Mouse (Mus musculus) adrenal gland, postnatal 10 days (tissue): ENCODE data around the gene Rab14. TPM values are rescaled to one million over a fixed set of nuclear protein-coding genes. Genes with fewer than 3 reads are reported as not detected.
A peak's percentile ranks its signal among the peaks of the same experiment; 100 is the strongest.

Experiments used
- DNase-seq: peaks from one replicate; pipeline ENCODE4 v3.0.0; 2021; ENCODE audit warnings: mixed read lengths
- long read RNA-seq, 2 experiments: library from polyadenylated mRNA; stranded (forward); transcript quantifications; one replicate each; pipeline ENCODE4 v2.0.0; 2021
- total RNA-seq, 2 experiments: library from RNA; stranded (reverse); gene quantifications; 2 replicates each; pipeline ENCODE4 v1.2.3; 2021

Rab14 gene
- total RNA-seq = 100 to 1,000 TPM; 172 to 185 TPM
- long read RNA-seq, experiment 1, full-length matches to known transcripts = 238 of 289 reads
- long read RNA-seq, experiment 1, partial matches to known transcripts = 8 of 289 reads
- long read RNA-seq, experiment 1, other reads (novel, unspliced or antisense) = 43 of 289 reads
- long read RNA-seq, experiment 2, transcript Rab14-201 (8 exons, 3,081 nt) = major isoform, 184 of 223 reads
- long read RNA-seq, experiment 2, partial matches to known transcripts = 8 of 223 reads
- long read RNA-seq, experiment 2, other reads (novel, unspliced or antisense) = 30 of 223 reads

DNA sequence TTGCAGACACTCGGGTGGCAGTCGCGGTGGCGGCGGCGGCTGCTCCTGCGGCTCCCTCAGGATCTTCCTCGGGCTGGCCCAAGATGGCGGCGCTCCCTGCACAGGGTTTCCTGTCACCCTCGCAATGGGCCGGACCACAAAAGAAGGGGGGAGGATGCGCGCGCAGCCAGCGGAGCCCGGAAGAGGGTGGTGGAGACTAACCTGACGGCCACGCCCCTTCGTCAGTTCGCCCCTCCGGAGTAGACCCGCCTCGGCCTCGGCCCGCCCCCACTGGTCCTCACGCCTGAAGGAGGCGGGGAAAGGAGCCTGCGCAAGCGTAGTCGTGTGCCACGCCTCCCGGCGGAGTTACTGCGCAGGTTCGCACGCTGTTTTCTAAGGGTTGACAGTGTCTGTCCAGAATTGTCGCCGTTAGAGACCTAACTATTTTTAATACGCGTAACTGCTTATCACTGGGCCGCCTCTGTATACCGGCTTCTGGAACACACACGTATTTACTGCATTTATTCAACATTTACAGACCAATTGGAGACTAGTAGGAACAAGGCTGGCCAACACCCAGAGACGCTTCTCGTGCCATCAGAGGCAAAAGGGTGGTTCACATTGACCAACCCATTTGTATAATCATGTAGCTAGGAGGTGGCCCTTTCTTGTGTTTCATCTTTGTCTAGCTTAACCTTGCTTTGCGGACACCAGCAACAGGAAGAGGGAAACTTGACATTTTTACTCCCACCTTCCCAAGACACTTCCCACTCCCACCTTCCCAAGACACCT is at the start of gene Rab14:
Gene Rab14, minus strand, starts transcription at position 223 of the 771 bp plus-strand sequence.
- DNase-seq = peak; percentile 100

DNA sequence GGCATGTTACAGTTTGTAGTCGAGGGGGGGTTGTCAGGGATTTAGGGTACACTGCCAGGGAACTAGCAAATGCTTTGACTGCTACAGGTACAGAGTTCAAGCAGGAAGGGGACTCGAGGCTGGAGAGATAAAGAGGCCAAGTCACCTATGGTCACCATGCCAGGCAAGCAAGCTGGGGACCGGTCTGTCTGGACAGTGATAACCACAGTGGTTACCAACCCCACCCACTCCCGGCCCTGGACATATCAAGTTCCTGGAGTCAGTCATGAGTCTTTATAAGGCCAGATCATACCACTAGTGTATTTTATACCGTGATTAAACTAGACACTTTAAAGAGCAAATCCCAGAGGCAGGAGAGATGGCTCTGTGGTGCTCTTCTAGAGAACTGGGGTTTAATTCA is 46.8 kb upstream of the Rab14 start:
- DNase-seq = no peak

DNA sequence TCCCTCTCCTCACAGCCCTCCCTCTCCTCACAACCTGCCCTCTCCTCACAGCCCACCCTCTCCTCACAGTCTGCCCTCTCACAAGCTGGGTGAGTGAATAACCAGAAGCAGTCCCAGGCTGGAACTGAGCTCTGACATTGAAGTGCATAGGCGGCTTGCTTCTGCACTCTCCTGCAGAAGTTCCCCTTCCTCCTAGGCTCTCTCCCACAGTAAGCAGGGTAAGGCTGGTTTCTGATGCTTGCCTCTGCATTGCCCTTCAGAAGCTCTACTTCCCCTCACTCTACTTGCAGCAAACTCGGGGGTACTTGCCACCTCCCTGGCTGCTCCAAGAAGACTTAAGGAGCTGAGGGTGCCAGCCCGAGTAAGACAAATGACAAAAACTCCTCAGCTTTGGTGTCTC is 43.3 kb upstream of the Rab14 start:
- no peak for DNase-seq

DNA sequence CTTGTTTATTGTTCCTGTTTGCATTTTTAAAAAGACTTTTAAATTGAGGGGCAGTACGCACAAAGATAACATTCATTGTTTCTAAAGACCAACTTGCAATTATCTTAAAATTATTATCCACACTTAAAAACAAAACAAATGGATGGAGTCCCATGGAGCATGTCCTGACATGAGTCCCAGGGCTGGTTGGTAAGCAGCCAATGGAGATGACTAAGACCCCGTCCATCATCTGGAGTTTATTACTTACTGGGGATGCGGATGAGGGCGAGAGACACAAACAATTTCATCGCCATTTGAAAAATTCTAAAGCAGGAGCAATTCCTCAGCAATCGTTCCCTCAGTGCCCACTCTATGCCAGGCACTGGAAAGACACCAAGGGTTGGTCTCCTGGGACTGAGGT is 34.1 kb upstream of the Rab14 start:
- DNase-seq = peak; percentile 23

DNA sequence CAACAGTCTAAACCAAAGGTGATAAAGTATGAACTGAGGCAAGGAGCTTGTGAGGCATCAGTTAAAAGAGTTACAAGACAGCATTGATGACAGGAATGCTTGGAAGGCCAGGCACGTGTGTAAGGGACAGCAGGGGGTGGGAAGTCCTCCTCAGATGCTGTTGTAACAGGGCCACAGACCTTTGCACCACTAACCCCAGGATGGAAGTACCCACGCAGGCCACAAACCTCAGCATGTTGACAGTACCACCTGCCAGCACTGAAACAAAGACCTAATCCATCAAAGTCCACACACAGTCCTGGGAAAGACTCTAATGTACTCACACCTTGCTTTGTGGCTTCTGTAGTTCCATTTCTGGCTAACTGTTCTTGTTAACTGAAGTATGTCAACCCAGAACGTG is 33.0 kb upstream of the Rab14 start:
- DNase-seq = no peak

DNA sequence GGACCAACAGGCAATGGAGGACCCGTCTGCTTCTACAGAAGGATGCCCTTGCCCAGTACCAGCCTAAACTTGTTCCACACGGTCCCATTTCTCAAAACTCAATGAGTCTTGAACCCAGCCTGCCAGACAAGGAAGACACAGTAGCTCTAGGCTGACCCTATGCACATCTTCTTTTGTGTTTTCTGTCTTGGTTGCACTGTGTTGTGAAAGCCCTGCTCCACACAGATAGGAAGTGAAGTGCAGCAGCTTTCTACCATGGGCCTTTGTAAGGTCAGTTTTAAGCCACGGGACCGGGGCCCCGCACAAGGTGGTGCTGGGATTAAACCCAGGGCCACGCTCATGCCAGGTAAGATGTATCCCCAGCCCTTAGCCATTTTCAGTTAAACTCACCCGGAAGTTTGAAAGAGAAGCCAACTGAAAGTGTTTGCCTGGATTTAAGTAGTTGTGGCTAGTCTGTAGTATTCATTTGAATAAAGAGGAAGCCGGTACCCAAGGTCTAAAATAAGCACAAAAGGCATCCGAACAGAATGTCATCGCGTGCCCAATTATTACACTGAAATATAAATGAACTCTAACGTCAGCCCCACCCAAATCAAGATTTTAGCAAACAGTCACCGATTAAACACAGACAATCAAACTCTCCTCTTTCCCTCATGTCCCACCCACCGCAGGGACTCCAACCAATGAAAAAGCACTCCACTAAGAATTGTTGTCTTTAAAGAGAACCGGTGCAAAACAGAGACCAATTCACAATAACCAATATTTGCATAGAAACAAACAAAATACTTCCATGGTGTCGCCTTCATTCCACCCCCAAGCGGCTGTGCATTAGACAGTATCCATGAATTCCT is 31.9 kb upstream of the Rab14 start:
- no peak for DNase-seq

DNA sequence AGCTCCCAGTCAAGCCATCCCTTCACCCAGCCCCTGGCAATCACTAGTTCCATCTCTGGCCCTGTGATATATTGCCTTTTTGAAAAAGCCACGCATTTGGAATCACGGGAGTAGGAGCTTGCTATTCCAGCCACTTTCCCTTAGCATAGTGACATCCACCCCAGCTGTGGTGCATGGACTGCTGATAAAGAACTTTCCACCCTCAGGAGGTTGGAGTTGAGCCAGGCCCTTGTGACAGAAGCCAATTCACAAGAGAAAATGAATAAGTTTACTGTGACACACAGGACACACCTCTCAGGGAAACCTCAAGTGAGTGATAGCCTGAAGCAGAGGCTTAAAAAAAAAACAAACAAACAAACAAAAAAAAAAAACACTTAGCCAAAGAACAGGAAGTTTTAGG is 31.0 kb upstream of the Rab14 start:
- peak; percentile 56 for DNase-seq

DNA sequence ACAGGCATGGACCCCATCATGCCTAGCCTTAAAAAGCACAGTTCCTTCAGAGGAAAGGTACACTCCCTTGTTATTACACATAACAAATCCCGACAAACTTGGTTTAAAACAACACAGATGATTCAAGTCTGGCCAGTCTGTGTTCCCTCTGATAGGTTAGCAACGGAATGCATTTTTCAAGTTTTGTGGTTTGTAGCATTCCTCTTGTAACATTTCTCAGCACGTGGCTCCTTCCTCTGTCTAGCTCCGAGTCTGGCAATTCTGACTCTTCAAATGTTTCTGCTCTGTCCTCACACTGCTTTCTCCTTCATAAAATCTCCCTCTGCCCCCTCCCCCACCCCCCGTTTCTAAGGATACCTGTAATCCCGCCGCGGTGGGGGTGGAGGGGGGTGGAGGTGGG is 29.3 kb upstream of the Rab14 start:
- no peak for DNase-seq

DNA sequence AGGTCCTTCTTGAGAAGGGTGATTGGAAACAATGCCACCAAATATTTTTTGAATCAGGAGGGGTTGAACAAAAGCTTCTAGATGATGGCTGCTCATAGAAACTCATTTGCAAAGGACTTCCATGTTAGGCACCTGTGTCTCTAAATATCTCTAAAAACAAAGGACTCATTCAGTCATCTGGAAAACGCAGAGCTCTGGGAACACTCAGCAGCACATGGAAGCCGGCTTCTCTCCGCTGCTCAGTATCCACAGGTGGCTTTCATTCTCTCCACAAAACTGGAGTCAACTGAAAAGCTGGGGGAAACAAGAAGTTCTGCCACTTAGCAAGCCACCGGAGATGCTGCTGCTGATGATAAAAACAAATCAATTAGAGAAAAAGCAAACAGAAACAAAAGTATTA is 27.2 kb upstream of the Rab14 start:
- DNase-seq = no peak

DNA sequence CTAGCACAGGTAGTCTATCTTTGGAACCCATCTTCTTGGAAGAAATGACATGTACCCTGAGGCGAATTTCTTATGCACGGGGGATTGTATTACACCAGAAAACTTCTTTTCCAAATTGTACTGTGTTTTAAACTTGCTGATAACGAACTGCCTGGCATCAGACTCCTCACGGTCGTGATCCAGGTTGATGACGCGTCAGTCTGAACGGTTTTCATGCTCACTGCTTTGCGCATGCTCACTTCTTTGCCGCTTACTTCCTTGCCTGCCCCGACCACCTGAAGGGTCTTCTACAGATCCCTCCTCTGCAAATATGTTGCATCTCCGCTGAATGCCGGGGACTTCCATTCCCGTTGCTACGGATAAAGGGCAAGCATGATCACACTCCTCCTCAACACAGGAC is 23.4 kb upstream of the Rab14 start:
- DNase-seq = no peak

DNA sequence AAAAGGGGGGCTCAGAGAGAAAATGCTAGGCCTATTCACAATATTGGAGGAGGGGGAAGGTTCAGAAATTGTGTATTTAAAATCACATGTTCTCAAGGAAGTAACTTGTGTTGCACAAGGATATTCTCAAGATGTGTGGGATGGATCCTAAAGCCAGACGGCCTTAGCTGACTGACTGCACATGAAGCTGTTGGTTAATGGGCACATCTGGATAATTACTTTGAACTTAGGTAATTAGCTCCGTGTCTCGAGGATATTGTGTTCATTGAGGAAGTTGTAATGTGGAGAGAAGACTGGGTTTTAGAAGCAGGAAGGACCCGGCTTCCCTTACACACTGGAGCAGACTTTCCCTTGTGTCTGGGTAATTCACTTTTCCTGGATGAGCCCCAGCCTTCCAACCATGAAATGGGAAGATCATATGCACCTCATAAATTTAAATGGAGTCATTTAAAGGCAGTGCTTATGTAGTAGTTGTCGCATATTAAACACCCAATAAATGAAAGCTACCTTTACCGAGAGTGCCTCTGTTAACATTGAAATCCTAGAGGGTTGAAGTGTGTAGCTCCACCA is 22.0 kb upstream of the Rab14 start:
- no peak for DNase-seq

DNA sequence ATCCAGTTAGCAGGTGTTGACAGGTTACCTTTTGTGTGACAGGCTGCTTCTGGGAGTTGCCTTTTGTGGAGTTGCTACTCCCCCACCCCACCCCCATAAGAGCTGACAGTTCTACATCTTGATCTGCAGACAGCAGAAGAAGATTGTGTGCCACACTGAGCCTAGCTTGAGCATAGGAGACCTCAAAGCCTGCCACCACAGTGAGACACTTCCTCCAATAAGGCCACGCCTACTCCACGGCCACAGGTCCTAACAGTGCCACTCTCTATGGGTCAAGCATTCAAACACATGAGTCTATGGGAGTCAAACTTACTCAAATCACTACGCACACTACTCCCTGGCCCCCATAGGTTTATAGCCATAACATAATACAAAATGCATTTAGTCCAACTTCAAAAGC is 17.8 kb upstream of the Rab14 start:
- DNase-seq = no peak

DNA sequence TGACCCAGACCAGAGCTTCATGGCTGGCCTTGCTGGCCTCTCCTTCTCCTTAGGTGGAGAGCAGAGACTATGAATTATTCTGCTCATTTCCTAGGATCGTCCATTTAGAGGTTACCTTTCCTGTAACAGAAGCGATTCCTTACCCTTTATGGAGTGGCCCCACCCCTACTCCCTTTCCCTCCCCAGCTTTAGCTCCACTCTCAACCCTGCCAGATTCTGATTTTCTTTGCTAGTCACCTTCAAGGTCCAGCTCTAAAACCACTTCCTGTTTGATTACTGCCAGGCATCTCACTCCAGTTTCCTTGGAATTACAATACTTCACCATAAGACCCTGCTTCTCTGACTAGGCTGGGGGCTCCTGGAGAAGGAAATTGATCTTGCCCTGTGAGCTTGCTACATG is 15.8 kb upstream of the Rab14 start:
- no peak for DNase-seq

DNA sequence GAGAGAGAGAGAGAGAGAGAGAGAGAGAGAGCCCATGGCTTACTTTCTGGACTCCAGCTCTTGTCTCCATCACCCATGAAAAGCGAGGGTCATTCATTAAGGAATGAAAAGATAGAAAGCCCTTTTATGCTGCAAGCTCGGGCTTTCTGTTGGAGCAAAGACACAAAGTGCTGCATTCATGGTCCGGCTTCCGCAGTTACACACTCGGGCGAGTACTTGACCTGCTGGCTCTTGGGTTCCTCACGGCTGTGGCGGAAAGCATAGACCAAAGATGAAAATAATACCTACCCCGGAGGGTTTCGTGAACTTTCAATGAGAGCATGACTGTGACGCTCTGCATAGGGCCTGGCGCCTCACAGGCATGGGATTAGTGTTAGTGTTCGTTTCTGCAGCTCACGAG is 14.4 kb upstream of the Rab14 start:
- DNase-seq = no peak

DNA sequence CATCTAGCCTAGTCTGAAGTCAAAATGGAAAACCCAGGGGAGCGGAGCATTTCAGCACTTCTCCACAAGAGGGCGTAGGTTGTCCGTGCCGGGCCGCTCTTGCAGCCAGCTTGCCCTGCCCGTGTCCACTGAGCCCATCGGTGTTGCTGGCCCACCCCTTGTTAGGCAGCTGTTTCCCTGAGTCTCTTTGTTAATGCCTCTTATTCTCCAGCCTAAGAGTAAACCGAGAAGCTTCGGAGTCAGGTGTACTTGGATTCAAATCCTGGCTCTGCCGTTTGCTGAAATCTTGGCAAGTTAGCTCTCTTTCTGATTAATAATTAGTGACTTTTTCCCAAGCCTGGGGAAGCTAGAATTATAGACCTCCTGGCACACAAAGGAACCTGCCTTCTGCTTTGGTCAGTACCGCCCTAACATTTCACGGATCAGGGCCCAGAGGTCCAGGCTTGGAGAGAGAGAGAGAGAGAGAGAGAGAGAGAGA is 14.0 kb upstream of the Rab14 start:
- peak; percentile 90 for DNase-seq

DNA sequence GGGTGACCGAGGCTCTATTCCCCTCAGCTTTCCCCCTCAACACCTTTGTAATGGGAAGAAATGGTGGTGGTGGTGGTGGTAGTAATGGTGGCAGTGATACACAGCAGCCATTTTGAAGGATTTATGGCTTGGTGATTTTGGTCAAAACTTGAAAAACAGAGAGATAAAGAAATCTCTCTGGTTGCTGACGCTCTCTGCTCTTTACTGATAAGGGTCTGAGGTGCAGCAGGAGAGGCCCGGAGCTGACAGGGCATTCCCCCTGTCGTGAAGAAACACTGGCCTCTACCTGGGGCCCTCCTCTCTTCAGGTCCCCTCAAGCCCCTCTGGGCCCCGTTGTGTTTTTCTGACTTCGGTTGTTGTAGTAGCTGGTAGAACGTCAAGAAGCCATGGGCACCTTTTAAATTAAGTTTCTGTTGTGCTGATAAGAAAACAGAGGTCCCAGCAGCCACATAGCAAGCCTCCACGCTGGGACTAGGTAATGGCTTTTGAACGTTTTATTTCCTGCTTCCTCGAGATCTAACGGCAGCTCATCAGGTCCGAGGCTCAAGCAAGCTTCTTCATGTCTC is 12.5 kb upstream of the Rab14 start:
- DNase-seq = no peak

DNA sequence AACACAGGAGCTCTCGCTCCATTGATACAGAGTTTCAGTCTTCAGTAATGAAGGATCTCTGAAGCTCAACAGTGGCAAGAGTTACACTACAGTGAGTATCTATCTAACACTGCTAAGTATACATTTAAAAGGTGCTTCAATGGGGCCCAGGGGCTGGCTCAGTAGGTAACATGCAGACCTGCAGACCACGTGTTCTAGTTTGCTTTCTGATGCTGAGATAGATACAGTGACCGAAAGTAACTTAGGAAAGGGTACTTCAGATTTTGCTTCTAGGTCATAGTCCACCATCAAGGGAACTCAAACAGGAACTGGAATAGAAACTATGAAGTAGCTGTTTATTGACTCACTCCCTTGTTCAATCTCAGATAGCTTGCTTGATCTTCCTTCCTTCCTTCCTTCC is 10.8 kb upstream of the Rab14 start:
- DNase-seq = no peak

DNA sequence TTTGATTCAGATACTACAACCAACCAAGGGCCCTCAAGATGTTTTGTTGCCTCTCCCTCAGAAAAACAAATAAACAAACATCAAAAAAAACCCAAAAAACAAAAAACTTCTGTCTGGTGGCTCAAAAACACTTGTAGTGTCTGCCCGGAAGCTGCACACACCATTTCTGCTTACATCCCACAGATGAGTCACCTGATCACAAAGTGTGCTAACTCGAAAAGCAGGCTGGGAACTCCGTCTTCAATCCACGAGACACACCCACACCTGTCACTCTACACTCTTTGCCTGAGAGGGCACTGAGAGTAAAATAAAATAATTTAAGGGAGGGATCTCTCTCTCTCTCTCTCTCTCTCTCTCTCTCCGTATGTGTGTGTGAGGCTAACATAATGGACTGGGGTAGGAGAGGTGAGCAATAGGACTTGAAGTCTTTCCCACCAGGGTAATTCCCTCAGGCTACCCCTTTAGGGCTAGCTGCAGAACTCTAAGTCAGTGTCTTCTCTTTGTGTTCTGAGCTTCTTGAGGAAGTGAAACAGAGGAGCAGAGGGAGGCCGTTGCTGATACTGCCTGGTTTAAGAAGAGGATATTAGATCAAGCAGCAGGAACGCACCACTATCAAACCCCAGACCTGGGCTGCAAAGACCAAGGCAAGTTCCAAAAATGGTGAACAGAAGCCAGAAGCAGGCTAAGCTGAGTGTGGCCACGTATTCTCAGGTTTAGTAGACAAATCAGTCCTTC is 8.2 kb upstream of the Rab14 start:
- no peak for DNase-seq

DNA sequence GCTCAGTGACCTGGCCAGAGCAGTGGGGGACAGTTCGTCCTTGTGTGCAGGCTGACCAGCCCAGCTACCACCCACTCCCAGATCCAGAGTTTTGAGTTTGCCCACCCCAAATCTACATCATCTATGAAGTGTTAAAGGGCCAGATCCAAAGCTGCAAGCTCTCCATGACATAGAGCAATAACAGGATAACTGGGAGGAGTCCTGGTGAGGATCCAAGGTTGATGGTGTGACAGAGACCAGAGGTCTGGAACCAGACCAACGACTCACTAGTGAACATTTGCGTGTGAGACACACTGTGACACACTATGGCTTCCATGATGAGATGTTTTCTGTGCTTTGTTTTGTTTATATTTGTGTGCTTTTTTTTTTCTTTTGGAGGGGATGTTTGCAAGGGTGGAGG is 7.1 kb upstream of the Rab14 start:
- DNase-seq = no peak

DNA sequence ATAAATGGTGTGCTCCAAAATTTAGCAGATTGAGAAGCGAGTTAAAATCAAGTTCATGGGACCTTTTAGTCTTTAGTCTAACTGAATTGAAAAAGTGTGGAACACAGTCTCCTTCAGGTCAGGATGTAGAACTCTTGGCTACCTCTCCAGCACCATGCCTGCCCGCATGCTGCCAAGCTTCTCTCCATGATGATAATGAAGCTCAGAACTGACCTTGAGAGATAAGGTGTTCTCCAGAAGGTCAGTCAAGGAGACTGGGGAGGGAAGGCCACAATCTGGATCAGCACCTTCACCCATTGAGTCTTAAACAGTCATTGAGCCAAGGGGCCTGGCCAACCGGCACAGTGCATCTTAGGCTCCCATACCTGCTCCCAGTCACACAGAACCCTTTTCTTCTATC is 5.8 kb upstream of the Rab14 start:
- no peak for DNase-seq

DNA sequence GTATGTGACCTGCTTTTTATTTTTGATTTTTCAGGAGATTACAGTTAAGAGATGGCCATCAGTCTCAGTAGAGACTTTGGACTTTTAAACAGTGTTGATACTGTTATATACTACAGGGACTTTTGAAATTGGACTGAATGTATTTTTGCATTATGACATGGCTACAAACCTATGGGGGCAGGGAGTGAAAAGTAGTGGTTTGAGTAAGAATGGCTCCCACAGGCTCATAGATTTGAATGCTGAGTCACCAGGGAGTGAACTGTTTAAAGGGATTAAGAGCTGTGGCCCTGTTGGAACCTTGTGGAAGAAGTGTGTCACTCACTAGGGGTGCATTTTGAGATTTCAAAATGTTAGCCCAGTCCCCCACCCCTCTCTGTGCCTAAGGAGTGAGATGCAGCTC is 2.8 kb upstream of the Rab14 start:
- no peak for DNase-seq
